Mouse (Mus musculus) stomach, postnatal 0 days (tissue): ENCODE results near the gene Rtf2. TPM values are rescaled to one million over a fixed set of nuclear protein-coding genes. Genes with fewer than 3 reads are reported as not detected.

ENCODE experiments used
- ATAC-seq: fragments of 200-750 bp; cut with Nextera tagmentation; 2 replicates; pipeline ENCODE4 v1.8.0; 2017; ENCODE audit not compliant: low FRiP score, low TSS enrichment
- DNase-seq: peaks from one replicate; pipeline ENCODE4 v3.0.0-alpha.2; 2016; ENCODE audit warnings: low spot score
- H3K27ac ChIP-seq: fragments of 300-500 bp; sonication (generic); replicated peaks from 2 replicates; pipeline ENCODE4 v1.5.1; 2014; ENCODE audit warnings: mild to moderate bottlenecking, control low read depth
- H3K27me3 ChIP-seq: fragments of 300-500 bp; sonication (generic); 2 replicates; pipeline ENCODE4 v1.6.1; 2014; ENCODE audit warnings: low read length; ENCODE audit not compliant: control insufficient read depth, insufficient read depth
- H3K36me3 ChIP-seq: fragments of 300-500 bp; sonication (generic); 2 replicates; pipeline ENCODE4 v1.6.1; 2014; ENCODE audit warnings: low read length, mixed read lengths; ENCODE audit not compliant: control insufficient read depth, insufficient read depth
- H3K4me1 ChIP-seq: fragments of 300-500 bp; sonication (generic); replicated peaks from 2 replicates; pipeline ENCODE4 v1.6.1; 2014; ENCODE audit warnings: antibody characterized with exemption; ENCODE audit not compliant: control insufficient read depth, insufficient read depth
- H3K4me2 ChIP-seq: fragments of 300-500 bp; sonication (generic); replicated peaks from 2 replicates; pipeline ENCODE4 v1.6.1; 2014; ENCODE audit warnings: low read depth, mild to moderate bottlenecking, control low read depth, moderate library complexity
- H3K4me3 ChIP-seq: fragments of 300-500 bp; sonication (generic); 2 replicates; pipeline ENCODE4 v1.5.1; 2014; ENCODE audit warnings: low read depth, low read length, control low read depth
- H3K9ac ChIP-seq: fragments of 300-500 bp; sonication (generic); 2 replicates; pipeline ENCODE4 v1.6.1; 2014; ENCODE audit warnings: mild to moderate bottlenecking, low read length, control low read depth, mixed read lengths
- H3K9me3 ChIP-seq: fragments of 300-500 bp; sonication (generic); 2 replicates; pipeline ENCODE4 v1.6.1; 2016; ENCODE audit warnings: low read length; ENCODE audit not compliant: control insufficient read depth
- CTCF ChIP-seq: IDR thresholded peaks from 2 replicates; pipeline ENCODE4 v1.5.1; 2016; ENCODE audit warnings: antibody characterized with exemption, low read depth, mild to moderate bottlenecking, moderate library complexity
- EP300 ChIP-seq: optimal IDR thresholded peaks from 2 replicates; pipeline ENCODE3; 2016; ENCODE audit warnings: antibody characterized with exemption
- WGBS: fragments of 180-500 bp; shearing (Covaris S2); extraction: QIAGEN DNeasy Blood & Tissue Kit; methylation state at CpG from one replicate; pipeline ENCODE4 v1.1.7; 2014; 5-methylcytosine and 5-hydroxymethylcytosine counted together
- polyA plus RNA-seq: library from polyadenylated mRNA; unstranded; fragments of >200 nt; fragmentation: Nextera tagmentation; extraction: Ambion mirVana; gene quantifications from 2 replicates; pipeline ENCODE4 v1.2.1, GENCODE M21; 2015

The Rtf2 gene
- polyA plus RNA-seq, 1 experiment from 2014 or later = 79.7 TPM

DNA sequence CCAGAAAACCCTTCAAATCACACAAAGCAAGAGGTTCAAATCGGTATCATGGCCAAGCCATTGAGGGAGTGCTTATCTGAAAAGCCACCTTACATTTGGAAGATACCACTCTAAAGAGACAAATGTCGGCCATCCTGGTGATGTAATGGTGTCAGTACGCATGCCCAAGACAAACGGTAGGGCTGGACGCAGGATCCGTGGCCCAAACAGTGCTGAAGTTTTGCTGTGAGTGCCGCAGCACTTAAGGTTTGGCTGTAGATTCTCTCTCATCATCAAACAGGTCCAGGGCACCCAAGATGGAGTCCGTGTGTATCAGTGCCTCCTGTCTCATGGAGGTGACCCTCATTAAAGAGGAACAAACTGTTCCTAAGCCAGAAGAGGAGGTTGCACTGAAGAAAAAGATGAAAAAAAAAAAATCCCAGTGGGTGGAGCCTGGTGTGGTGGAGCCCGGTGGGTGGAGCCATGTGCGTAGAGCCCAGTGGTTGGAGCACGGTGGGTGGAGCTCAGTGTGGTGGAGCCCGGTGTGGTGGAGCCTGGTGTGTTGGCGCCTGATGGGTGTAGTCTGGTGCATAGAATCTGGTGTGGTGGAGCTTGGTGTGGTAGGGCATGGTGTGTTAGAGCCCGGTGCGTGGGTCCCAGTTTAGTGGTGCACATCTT lies 69.8 kb downstream of the Rtf2 start:
- DNase-seq = no peak
- Histone ChIP-seq H3K4me3 (no peak overlapping the region), H3K9ac (no peak overlapping the region), H3K9me3 (no peaks in the 10 kb centered on the region), H3K4me2 (no peak overlapping the region), H3K27me3 (no peaks in the 10 kb centered on the region), H3K27ac (no peak overlapping the region), H3K36me3 (no peaks in the 10 kb centered on the region), H3K4me1 (no peaks in the 10 kb centered on the region)
- TF ChIP-seq EP300 (no peak), CTCF (no peak)
- no peak for ATAC-seq
- 86% methylated on average over 15 of the region's 15 CpGs for WGBS

GRCm38 (mm10) chr2:172510899-172511298 lies 70.5 kb downstream of the Rtf2 start:
- WGBS = 46% methylated on average over 3 of the region's 3 CpGs
- Histone ChIP-seq H3K9ac (no peak overlapping the region), H3K4me2 (no peak overlapping the region), H3K27me3 (no peaks in the 10 kb centered on the region), H3K9me3 (no peaks in the 10 kb centered on the region), H3K36me3 (no peaks in the 10 kb centered on the region), H3K4me3 (no peak overlapping the region), H3K4me1 (no peaks in the 10 kb centered on the region), H3K27ac (no peak overlapping the region)
- DNase-seq (no peak), ATAC-seq (no peak)
- TF ChIP-seq CTCF (no peak), EP300 (no peak)

- ATAC-seq = no peak
- no peaks in the 10 kb centered on the region for H3K9me3 ChIP-seq
- H3K4me3 ChIP-seq = no peak overlapping the region
- H3K27me3 ChIP-seq = no peaks in the 10 kb centered on the region
- H3K27ac ChIP-seq = no peak overlapping the region
- H3K4me1 ChIP-seq = no peaks in the 10 kb centered on the region
- TF ChIP-seq CTCF = no peak
- no peak for TF ChIP-seq EP300
- WGBS = 18% methylated on average over 11 of the region's 11 CpGs
- no peak overlapping the region for H3K4me2 ChIP-seq
- no peak overlapping the region for H3K9ac ChIP-seq
- DNase-seq = no peak
- no peaks in the 10 kb centered on the region for H3K36me3 ChIP-seq
Observed at GRCm38 (mm10) chr2:172516407-172516992, 76.1 kb downstream of the Rtf2 start.

Other genes with a start within 250 kb of the Rtf2 start
- not detected in 2 replicates for gene Mc3r, start 192.1 kb upstream of the Rtf2 start, polyA plus RNA-seq
- 23.9 and 25.7 TPM in 2 replicates for gene Fam210b, start 95.0 kb upstream of the Rtf2 start, polyA plus RNA-seq
- gene Aurka, start 70.0 kb upstream of the Rtf2 start, polyA plus RNA-seq = 18.9 and 24.1 TPM in 2 replicates
- 19.9 TPM in 2 replicates for gene Cstf1, start 69.9 kb upstream of the Rtf2 start, polyA plus RNA-seq
- gene Cass4, start 46.8 kb upstream of the Rtf2 start, polyA plus RNA-seq = 0.17 and 0.18 TPM in 2 replicates
- 0.38 and 0.44 TPM in 2 replicates for gene Gcnt7, start 18.0 kb downstream of the Rtf2 start, polyA plus RNA-seq
- gene Fam209, start 32.0 kb downstream of the Rtf2 start, polyA plus RNA-seq = 0.15 and 0.33 TPM in 2 replicates
- 9.7 and 12.5 TPM in 2 replicates for gene Tfap2c, start 109.0 kb downstream of the Rtf2 start, polyA plus RNA-seq